Mouse (Mus musculus): ENCODE results near the gene Kansl2.

Kansl2 gene

GRCm38 (mm10) chr15:98533881-98534627 lies at the start of gene Kansl2:
TSS of gene Kansl2 (minus strand) at chr15:98534264.
- in situ Hi-C loops (cut with MseI, MboI) = no loop called here

GRCm38 (mm10) chr15:98582996-98583395 lies 48.9 kb upstream of the Kansl2 start:
- in situ Hi-C loops (cut with MseI, MboI) = loop anchor here in 1 of 2 experiments (5.0 kb wide), 1 partner anchor 34 kb away; no protein-coding TSS in a partner anchor

DNA sequence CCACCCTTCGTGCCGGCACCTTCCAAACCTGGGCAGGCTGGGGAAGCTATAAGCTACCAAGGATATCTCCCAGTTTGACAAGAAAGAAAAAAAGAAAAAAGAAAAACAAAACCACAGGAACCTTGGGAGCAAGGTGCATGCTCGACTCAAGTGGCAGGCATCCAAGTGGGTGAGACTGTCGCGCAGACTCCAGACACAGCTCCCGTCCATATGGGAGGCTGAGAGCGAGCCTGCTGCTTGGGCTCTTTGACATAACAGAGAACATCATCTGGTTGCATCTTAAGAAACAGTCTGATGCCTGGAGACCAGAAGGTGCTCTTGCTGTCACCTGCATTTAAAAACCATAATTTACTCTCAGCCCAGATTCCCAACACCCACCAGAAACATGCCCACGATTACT lies 48.3 kb upstream of the Kansl2 start:
- in situ Hi-C loops (cut with MseI, MboI) = loop anchor here in 1 of 2 experiments (5.0 kb wide), 1 partner anchor 35 kb away; no protein-coding TSS in a partner anchor

DNA sequence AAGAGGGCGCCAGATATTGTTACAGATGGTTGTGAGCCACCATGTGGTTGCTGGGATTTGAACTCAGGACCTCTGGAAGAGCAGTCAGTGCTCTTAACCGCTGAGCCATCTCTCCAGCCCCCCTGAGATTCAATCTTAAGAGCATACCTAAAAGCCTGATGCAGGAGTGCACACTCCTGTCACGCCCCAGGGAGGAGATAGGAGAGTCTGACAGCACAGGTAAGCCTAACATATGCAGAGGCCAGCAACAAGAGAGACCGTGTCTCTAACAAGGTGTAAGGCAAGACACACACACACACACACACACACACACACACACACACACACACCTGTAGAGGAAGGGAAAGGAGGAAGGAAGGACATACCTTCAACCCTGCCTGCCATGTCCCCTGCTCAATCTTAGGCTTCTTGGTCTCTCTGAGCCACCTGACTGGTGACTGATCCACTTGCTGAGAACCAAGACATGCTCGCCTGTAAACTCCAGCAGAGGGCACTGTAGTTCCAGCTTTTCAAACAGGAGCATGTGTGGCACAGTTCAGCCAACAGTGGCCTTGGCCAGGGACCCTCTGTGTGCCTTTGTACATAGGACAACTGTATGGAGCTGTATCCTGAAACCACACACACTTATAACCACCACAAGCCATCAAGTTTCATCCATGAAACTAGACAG lies 45.9 kb upstream of the Kansl2 start:
- in situ Hi-C loops (cut with MseI, MboI) = loop anchor here (5.0 kb wide), 1 partner anchor 37 kb away; no protein-coding TSS in a partner anchor

GRCm38 (mm10) chr15:98579310-98579709 lies 45.2 kb upstream of the Kansl2 start:
- in situ Hi-C loops (cut with MseI, MboI) = loop anchor here in 1 of 2 experiments (5.0 kb wide), 1 partner anchor 38 kb away; no protein-coding TSS in a partner anchor

DNA sequence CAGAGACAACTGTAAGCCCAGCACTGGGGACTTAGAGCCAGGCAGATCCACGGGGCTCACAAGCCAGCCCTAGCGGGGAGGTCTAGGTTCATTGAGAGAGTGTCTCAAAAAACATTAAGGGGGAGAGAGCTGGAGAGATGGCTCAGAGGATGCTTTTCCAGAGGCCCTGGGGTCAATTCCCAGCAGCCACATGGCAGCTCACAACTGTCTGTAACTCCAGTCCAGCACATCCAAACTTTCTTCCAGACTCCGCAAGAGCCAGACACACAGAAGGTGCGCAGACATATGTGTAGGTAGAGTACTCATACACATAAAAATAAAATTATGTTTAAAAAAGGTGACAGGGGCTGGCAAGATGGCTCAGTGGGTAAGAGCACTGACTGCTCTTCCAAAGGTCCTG lies 39.2 kb upstream of the Kansl2 start:
- in situ Hi-C loops (cut with MseI, MboI) = no loop called here

- in situ Hi-C loops (cut with MseI, MboI) = no loop called here
Measured at GRCm38 (mm10) chr15:98570873-98571538, 36.9 kb upstream of the Kansl2 start, which contains the start of the genes Ccnt1 and 4930415O20Rik. TSS of gene Ccnt1 (minus strand) at chr15:98570923. TSS of gene 4930415O20Rik (plus strand) at chr15:98571004.

DNA sequence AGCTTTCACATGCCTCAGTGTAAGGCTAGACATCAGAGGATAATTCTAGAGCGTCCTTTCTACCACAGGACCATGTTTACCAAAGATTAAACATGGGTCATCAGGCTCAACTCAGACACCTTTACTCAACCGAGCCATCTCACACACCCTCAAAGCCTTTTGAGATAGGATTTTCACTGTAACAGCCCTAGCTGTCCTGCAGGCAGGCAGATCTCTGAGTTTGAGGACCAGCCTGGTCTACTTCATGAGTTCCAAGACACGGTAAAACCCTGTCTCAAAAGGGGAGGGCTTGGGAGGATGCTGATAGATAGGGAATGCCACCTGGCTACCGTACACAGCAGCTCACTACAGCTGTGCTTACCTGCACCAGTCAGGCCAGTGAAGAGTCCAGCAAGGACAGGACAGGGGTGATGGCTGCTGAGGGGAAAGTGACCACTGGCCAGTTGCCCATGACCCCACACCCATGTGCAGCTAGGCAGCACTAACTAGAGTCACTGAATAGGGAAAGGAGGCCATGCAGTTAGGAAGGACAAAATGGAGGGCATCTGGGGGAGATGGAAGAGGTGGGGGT lies 35.8 kb upstream of the Kansl2 start:
- in situ Hi-C loops (cut with MseI, MboI) = no loop called here

DNA sequence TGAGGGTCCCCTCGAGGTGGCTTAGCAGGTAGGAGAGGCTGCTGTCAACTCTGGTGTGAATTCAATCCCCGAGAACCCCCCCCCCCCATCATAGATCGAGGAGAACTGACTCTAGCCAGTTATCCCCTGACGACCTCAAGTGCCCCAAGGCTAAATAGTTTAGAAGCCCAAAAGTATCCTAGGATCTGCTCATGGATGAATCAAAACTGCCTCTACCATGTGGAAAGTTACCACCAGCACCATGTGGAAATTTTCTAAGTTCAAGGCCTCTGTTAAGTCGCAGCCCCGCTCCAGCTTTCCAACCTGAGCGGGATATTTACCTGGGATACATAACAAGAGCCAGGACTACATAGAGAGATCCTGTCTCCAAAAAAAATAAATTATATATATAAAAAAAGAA lies 35.2 kb upstream of the Kansl2 start:
- in situ Hi-C loops (cut with MseI, MboI) = no loop called here

GRCm38 (mm10) chr15:98568256-98569033 lies 34.4 kb upstream of the Kansl2 start:
- in situ Hi-C loops (cut with MseI, MboI) = no loop called here

DNA sequence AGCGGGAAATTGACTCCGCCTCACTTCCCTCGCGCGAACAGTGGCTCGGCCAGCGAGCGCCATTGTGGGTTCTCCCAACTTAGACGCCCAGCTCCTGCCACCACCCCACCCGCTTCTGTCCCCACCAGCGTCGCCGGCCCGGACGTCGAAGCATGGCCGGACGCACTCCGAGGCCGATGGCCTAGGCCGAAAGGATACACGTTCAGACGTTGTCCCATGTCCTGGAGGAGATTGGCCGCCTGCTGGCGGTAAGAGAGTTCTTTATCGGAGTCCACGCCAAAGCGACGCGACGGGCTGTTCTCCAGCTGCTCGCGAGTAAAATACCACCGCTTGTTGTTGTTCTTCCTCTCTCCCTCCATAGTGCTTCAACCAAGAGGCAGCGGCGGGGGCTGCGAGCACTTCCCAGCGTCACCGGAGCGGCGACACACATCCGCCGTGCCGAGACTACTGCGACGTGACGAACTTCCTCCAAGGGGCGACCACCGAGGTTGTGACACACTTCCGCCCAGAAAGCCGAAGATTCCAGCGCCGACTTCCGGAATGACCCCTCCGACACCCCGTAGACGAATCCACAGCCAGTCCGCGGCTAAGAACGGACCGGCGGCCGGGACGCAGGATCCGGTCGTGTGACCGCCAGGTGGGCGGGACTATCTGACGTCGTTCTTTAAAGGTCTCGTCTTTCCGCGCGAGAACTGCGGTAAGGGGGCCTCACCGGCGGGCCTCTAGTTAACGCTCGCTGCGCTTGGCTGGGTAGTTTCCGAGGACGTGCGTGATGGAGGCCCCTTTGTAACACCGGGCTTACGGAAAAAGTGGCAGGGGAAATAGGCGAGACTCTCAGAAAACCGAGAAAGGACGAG lies 33.4 kb upstream of the Kansl2 start:
- in situ Hi-C loops (cut with MseI, MboI) = no loop called here

GRCm38 (mm10) chr15:98566973-98567277 lies 32.9 kb upstream of the Kansl2 start:
- in situ Hi-C loops (cut with MseI, MboI) = no loop called here

DNA sequence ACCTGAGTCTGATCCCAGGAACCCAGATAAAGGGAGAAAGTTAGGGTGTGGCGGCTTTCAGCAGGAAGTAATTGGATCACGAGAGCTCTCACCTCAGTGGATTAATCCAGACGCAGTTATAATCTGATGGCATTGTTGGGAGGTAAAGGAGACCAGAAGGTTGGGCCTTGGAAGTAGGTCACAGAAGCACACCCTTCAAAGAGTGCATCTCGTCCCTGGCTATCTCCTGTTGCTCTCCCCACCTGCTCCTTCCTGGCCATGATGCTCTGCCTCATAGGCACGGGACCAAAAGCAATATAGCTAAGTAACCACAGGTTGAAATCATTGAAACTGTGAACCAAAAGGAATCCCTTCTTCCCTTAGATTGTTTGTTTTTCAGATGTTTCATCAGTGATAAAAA lies 23.1 kb upstream of the Kansl2 start:
- in situ Hi-C loops (cut with MseI, MboI) = no loop called here

DNA sequence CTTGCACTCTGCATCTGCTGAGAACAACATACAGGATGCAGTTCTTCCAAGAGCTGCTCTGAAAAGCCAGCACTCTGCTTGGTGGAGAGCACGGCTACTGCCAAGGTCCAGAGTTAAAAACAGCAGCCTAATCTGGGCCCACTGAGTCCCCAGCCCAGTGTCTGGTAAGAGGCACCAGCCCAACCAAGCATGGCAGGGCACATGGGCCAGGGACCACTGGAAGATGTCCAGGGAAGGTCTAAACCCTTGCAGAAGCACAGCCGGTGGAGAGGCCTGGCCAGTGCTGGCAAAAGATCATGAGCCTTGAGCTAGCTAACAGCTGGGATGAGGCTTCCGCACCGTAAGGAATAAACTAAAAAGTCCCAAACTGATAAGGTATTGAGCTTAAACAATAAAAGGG lies 21.8 kb upstream of the Kansl2 start:
- in situ Hi-C loops (cut with MseI, MboI) = no loop called here

GRCm38 (mm10) chr15:98552758-98553157 lies 18.7 kb upstream of the Kansl2 start:
- in situ Hi-C loops (cut with MseI, MboI) = no loop called here

DNA sequence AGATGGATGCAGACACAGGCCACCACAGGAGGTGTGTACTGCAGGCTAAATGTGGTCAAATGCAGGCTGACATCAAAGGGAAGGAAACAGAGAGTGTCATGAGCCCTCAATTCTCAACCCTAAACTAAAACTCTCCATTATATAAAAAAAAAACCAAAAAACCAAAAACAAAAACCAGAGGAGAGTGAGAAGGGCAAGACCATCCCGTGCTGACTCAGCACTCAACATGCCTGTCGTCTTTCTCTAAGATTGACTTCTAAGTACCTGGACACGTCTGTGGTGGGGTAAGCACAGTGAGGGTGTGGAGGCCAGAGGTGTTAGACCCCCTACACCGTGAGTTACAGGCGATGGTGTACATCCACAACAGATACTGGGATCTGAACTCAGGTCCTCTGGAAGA lies 12.8 kb upstream of the Kansl2 start:
- in situ Hi-C loops (cut with MseI, MboI) = no loop called here

DNA sequence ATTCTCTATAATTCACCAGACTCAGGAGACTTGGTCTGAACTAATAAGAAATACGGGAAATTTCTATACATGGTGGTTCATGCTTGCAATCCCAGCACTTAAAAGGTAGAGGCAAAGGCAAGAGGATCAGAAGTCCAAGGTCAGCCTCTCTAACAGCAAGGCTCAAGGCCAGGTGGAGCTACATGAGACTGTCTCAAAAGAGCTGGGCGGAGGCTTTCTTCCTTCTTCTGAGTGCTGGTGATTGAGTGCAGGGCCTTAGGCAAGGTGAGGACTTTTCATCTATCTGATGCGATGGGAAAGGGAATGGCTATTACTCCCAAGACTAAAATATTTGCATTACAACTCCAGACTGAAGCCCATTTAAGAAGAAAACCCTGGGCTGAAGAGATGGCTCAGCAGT lies 11.1 kb upstream of the Kansl2 start:
- in situ Hi-C loops (cut with MseI, MboI) = no loop called here

- in situ Hi-C loops (cut with MseI, MboI) = no loop called here
Measured at GRCm38 (mm10) chr15:98543341-98543740, 9.3 kb upstream of the Kansl2 start.

DNA sequence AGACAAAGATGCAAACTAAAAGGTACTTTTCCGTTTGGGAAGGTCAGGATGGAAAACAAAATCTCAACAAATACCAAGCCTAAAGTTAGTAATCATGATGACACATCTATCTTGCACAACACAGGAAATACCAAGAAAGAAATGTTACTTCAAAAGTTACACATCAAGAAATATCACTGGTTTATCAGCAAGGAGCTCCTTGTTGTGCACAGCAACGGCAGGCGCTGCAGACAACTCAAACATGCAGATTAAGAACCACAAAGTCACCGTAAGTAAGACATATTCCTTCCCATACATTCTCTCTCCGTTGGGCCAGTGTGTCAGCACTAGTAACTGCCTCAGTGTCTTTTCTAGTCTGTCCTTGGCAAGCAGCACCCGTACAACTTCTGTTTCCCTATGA lies 7.0 kb upstream of the Kansl2 start:
- in situ Hi-C loops (cut with MseI, MboI) = no loop called here

DNA sequence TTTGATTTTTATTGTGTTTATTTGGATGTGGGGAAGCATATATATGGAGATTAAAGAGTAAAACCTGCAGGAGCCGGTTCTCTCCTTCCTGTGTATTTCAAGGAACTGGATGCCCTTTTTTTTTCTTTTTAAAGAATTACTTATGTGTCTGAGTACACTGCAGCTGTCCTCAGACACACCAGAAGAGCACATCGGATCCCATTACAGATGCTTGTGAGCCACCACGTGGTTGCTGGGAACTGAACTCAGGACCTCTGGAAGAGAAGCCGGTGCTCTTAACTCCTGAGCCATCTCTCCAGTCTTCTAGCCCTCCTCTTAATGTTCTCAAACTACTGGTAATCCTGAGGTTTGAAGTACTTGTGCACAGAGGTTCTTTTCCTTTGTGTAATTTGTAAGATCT lies 3.9 kb upstream of the Kansl2 start:
- in situ Hi-C loops (cut with MseI, MboI) = no loop called here

All from mouse trophoblast stem cell (cell line).